Mouse (Mus musculus) myocyte (in vitro differentiated cells): ENCODE measurements at regions not wholly inside any gene's neighbourhood (a gene's known extent, or its start where the extent isn't known, plus 50 kb on each side); places are given as distances from the start of the nearest gene placed in this dataset.

ENCODE experiments used
- CEBPB ChIP-seq: IDR thresholded peaks from 2 replicates; pipeline ENCODE4 v1.6.1; 2011; ENCODE audit warnings: mild to moderate bottlenecking, moderate library complexity; ENCODE audit not compliant: poor library complexity, insufficient read depth, severe bottlenecking
- MAX ChIP-seq: IDR thresholded peaks from one replicate; pipeline ENCODE4 v1.6.1; 2011; ENCODE audit warnings: low read depth, mild to moderate bottlenecking, control low read depth
- POLR2A ChIP-seq: IDR thresholded peaks from one replicate; pipeline ENCODE4 v1.6.1; 2011; ENCODE audit warnings: low read depth, mild to moderate bottlenecking, control low read depth, moderate library complexity; ENCODE audit not compliant: insufficient read length
- USF1 ChIP-seq: IDR thresholded peaks from one replicate; pipeline ENCODE4 v1.6.1; 2011; ENCODE audit warnings: low read depth, mild to moderate bottlenecking, control low read depth, moderate library complexity

GRCm38 (mm10) chr5:148714807-148715206, 162.2 kb upstream of the Ubl3 start:
- TF ChIP-seq USF1, result no peak
- no peak for TF ChIP-seq POLR2A
- TF ChIP-seq MAX, result no peak
- no peak for TF ChIP-seq CEBPB
